Mouse (Mus musculus) olfactory bulb, adult 2 months (tissue): ENCODE measurements at regions not wholly inside any gene's neighbourhood (a gene's known extent, or its start where the extent isn't known, plus 50 kb on each side); places are given as distances from the start of the nearest gene placed in this dataset.
"Not testable (repeated sequence)": the region's sequence is repeated elsewhere in the genome, so short reads cannot be mapped to it uniquely, and the experiment has no call there.

Experiments used
- CTCF ChIP-seq: fragments of 200-500 bp; IDR thresholded peaks from 2 replicates; pipeline ENCODE4 v1.5.1; 2012; ENCODE audit warnings: low read depth, mild to moderate bottlenecking, low read length, moderate library complexity; ENCODE audit not compliant: insufficient read depth
- POLR2A ChIP-seq: fragments of 200-500 bp; IDR thresholded peaks from 2 replicates; pipeline ENCODE4 v1.6.1; 2012; ENCODE audit warnings: mild to moderate bottlenecking, low read depth, low read length, moderate library complexity; ENCODE audit not compliant: insufficient read depth

GRCm38 (mm10) chr12:74807926-74808325, 369.2 kb downstream of the Kcnh5 start:
- not testable (repeated sequence) for TF ChIP-seq CTCF, POLR2A
